Mouse (Mus musculus): ENCODE results near the gene Aebp2.

The Aebp2 gene

GRCm38 (mm10) chr6:140701259-140701658, 78.8 kb downstream of the Aebp2 start:
- no peak for DNase-seq

GRCm38 (mm10) chr6:140705132-140705531, 82.7 kb downstream of the Aebp2 start:
- no peak for DNase-seq

- DNase-seq = no peak
These were observed 83.6 kb downstream of the Aebp2 start for GRCm38 (mm10) chr6:140706056-140706455.

- DNase-seq = no peak
These were observed 85.6 kb downstream of the Aebp2 start for GRCm38 (mm10) chr6:140708059-140708458.

- DNase-seq = no peak
These were observed 87.1 kb downstream of the Aebp2 start for GRCm38 (mm10) chr6:140709415-140710107.

GRCm38 (mm10) chr6:140712754-140713153, 90.3 kb downstream of the Aebp2 start:
- peak; percentile 77 for DNase-seq

- peak; percentile 87 for DNase-seq
These were observed 92.5 kb downstream of the Aebp2 start for GRCm38 (mm10) chr6:140714905-140715365.

- no peak for DNase-seq
These were observed 99.6 kb downstream of the Aebp2 start for GRCm38 (mm10) chr6:140722058-140722457.

All from right cerebral cortex, postnatal 4 days (tissue).